Mouse (Mus musculus) T-helper 2 cell (primary cell): ENCODE measurements at regions not wholly inside any gene's neighbourhood (a gene's known extent, or its start where the extent isn't known, plus 50 kb on each side); places are given as distances from the start of the nearest gene placed in this dataset.

Experiments used
- in situ Hi-C: fragments of 300-600 bp; cut with MboI, MseI; formaldehyde crosslinking; loops from one replicate; pipeline ENCODE4 v1.15.1; 2025; ENCODE audit warnings: high pct_unique_total_duplicates

DNA sequence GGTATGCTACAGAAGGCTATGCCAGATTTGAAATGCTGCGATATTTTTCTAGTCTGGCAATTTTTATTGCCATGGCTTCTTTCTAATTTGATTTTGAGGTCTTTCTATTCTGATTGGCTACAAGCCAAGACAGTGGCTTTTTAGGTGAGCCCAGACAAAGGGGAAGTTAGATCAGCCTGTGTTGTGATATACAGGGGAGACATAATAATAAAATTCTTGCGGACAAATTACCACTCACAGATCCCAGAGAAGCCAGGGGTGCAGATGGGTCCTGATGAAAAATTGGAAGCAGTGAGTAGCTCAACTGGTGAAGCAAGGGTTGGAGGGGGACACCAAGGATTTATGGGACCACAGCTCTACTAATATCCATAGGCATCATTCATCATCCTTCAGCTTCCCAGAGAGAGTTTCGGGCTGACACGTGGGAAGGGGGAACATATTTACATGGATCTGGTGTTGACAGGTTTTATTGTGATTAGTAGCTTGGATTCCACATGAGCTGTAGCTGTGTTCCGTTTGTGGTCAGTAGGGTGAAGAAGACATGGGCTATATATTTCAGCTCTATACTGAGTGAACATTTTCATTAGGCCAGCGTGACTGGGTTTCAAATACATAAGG, 190.0 kb downstream of the Gm5447 start:
- in situ Hi-C loops = no loop called here

DNA sequence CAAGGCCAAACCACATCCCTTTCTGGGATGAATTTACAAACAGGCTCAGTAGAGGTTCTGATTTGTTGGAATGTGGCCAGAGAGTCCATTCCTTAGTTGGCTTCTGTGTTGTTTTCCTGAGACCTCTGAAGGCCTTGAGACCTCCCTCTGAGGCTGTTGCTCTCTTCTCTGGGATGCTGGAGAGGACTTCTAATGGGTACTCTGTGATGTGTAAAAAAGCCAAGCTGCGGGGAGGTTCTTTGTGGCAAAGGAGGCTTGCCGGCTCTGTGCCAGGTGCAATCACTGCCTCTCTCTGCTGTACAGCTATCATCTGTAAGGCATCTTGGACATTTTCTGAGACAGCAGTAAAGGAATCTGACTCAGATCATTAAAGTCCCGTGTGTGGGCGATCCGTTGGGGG, 192.3 kb downstream of the Gm5447 start:
- in situ Hi-C loops = no loop called here

DNA sequence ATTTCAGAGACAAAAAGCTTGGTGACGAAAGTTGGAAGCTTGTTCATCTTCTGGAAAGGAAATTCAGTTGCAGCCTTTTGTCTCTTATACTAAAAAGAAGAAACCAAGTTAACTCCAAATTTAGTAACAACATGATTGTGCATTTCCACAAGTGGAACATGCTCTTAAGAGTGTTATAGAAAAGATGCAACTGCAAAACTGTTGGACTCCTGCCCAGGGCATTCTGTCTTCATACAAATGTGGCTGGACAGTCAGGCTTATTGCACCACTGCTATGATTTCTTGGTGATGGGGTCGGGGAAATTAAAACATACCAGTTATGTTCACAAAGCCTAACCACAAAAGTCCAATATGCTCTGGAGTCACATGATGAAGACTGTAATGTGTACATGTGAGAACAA, 194.8 kb downstream of the Gm5447 start:
- in situ Hi-C loops = no loop called here

DNA sequence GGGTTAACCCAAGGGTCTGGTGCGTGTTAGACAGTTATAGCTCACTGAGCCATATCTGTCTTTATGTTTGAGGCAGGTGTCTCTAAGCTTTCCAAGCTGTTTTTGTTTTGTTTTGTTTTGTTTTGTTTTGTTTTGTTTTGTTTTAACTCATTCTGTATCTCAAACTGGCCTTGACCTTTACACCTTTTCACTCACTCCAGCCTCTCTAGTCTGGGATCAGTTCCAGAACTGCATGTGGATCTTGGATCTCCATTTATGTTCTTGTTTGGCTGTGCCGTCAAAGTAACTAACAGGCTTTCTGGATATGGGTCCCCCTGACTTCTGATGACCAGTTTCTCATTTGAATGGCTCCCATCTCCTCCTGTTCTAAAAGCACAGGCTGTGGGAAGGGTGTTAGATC, 197.7 kb downstream of the Gm5447 start:
- in situ Hi-C loops = no loop called here

DNA sequence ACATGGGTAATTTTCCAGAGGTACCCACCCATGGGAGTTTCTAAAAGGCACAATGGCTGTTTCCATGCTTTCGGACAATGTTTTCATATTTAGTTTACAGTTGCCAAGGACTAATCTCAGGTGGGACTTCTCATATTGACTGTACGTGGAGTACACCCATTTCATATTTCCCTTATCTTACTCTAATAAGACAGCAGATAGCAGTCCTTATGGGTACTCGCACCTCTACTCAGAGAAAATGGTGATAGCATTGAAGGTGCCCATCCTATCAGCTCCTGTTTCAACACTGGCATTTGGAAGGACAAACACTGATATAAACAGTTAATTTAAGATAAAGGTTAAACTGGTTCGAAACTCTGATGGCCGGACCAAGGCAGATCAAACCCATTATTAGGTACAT, 198.6 kb downstream of the Gm5447 start:
- in situ Hi-C loops = no loop called here

DNA sequence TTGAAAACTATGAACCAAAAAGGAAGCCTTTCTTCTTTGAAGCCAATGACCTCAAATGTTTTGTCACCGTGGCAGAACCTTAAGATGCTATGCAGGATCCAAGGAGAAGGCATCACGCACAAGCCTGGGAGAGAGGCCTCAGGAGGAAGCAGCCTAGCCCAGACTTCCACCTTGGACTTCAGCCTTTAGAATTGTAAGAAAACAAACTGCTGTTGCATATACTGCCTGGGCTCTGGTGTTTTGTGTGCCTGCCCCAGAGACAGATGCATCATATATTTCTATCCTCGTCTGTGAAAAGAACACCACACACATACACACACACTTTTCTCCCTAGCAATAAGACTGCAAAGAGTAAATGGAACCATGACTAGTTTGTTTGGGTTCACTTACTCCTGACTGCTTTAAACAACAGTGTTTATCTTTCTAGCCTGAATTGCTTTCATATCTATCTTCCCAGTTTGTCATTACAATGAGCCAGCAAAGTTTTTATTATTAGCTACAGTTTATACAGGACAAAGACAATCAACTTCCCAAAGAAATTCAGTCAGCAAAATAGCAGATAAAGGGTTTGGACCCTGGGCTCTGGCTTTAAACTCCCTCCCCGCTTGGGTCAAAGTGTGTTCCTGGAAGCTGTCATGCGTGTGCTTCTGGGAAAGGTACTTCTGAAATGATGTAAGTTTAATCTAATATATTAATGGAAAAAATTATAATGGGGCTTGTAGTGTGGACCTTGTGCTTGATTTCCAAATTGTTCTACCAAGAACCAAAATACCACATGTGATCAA, 204.2 kb downstream of the Gm5447 start:
- in situ Hi-C loops = no loop called here

DNA sequence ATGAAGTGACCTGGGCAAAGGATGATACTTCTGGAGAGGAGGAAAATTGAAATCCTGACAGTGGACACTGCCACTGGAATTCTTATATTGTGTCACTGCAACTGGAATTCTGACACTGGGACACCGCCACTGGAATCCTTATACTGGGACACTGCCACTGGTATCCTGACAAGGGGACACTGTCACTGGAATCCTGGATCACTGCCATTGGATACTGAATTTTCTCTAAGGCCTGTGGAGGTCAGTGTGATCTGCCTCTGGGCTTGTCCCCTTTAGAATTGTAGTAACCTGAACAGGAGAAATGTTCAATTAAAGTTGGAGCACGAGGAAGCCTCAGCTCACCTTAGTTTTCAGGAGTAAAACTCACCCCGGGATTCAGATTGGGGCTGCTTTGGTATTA, 205.0 kb downstream of the Gm5447 start:
- in situ Hi-C loops = no loop called here

DNA sequence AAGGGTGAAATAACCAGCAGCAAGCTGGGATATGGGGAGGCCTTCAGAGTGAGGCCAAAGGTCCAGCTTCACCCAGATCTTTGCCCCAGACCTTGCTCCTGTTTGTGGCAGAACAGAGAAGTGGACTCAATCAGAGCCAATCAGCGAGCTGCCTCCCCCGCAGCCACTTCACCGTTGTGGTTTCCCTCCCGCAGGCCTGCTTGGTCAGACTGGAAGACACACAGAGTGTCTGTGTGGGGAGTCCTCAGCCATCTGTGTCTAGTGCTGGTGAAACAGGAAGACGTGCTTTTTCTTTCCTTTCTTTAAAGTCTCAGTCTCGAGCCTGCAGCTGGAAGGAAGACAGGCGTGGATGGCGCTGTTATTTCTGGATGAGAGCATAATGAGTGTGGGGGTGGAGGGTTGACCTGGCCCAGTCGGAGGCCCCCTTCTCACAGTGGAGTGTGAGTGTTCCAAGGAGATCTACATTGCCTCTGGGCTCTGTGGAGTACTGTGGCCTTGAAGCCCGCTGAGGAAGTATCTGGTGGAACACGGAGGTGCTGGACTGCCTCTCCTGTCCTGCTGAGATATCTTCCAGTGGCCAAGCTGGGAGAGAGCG, 205.5 kb downstream of the Gm5447 start:
- in situ Hi-C loops = loop anchor here (5.0 kb wide), 1 partner anchor 53 kb away; no protein-coding TSS in a partner anchor

DNA sequence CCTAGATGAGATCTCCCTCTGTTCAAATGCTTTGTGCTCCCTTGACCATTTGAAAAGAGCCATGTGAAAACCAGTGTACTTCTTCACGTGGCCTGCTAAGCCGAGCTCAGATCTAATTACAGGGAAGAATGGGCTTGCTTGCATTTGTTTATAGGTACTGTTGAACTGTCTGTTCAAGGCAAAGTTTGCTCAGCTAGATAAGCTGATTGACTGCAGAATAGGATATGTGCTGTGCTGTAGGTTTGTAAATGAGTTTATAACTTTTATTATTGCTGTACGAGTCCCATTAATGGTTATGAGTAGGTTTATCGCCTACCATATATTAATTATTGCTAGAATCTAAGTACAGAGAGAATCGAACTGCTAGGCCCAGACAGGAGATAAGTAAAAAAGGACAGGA, 207.5 kb downstream of the Gm5447 start:
- in situ Hi-C loops = loop anchor here (5.0 kb wide), 1 partner anchor 51 kb away; no protein-coding TSS in a partner anchor

DNA sequence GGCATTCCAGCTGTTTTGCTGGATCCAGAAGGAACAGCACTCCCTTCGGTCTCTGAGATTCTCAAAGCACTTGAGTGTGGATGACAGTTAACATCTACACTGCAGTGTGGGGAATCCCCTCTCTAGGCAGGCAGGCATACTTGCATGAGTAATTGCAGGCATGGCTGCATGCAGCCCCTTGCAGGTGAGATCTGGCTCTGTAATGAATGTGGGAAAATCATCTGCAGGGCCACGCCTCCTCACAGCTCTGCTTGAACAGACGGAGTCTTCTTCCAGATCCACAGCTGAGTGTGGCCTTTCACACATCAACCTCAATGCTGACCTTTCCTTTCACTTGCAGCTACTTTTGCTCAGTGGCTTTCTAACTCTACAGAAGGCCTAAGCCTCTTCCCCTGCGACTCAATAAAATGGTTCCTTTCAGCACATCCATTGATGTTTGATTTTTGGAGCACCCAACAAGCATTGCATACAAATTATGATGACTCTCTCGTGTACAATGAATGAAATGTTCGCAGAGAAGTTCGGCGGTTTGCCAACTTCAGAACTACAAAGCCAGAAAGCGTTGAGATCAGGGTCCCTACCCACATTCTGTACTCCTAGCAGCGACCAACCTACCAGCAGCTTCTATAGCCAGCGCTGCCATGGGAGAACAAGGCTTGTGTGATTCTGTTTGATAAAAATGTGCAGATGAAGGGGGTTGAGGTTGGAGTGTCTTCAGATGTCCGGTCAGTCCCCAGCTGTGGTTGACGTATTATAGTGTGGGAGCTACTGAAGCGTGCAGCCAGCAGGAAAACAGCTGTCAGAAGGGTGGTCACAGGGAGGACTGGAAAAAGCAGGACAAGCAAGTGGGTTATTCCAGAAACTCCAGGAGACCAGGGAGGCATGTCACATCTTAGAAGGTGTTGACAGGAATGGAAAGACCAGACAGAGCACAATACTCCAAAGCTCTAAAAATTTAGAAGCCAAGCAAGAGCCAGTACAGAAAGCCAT, 211.1 kb downstream of the Gm5447 start:
- in situ Hi-C loops = loop anchor here (5.0 kb wide), 1 partner anchor 47 kb away; no protein-coding TSS in a partner anchor

DNA sequence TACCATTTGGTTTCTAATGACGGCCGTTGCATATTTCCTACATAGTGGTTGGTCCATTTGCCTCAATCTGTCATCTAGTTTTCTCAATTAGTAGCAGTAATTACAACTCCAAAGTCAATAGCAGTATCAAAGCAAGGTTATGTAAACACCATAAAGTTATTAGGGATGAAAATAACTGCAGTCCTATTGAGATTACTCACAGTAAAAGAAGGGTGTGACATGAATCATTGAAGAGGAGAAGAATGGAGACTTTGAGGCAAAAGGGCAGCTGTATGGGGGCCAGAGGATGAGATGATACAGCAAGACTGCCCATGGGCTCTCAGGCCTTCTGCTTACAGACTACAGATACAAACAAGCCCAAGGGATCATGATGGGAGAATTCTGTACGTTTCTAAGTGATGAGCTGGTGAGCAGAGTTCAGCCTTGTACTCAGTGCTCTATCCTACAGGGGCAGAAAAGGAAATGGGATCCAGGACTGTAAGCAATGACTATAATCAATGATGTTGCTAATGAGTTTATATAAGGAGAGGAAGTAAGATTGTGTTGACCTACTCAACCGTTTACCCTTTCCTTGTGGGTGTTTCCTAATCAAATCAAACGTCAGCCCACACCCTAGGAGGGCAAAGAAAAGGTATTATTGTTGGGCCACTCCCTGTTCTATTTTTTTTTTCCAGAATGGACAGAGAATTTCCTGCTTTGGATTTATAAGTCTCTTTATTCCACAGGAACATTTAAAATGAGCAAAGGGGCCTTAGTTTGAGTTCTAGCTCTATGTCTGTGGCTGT, 213.0 kb downstream of the Gm5447 start:
- in situ Hi-C loops = no loop called here

DNA sequence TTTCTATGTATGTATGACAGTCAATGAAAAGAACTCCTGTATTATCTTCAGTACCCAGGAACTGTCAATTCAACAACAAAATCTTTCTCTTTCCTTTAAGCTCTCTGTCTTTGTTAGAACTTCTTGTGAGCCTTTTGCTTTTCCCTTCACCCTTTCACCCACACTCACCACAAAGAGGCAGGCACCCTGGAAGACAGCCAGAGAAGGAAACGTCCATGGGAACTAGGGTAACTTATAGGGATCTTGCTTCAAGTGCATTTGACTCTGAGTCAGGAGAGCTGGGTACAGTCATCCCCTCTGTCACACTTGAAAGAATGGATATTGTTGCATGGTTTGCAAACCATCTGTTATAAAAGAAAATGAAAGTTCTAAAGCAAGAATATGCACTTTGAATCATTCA, 215.1 kb downstream of the Gm5447 start:
- in situ Hi-C loops = no loop called here

DNA sequence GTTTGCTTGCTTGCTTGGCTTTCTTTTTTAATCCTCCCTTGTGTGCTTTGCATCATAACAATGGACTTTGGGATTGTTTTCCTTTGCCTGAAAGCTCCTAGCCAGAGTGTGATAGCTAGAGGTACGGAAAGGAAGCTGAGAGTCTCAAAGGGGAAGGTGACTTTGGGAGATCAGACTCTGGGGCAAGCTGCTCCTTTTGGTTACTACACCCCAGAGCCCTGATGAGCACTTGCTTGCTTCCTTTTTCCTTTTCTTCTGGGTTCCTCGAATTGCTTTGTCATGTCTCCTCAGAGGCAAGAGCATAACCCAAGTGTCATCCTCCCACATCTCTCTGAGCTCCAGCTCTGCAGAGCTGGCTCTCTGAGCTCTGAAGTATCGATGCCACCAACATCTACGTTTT, 216.0 kb downstream of the Gm5447 start:
- in situ Hi-C loops = no loop called here

DNA sequence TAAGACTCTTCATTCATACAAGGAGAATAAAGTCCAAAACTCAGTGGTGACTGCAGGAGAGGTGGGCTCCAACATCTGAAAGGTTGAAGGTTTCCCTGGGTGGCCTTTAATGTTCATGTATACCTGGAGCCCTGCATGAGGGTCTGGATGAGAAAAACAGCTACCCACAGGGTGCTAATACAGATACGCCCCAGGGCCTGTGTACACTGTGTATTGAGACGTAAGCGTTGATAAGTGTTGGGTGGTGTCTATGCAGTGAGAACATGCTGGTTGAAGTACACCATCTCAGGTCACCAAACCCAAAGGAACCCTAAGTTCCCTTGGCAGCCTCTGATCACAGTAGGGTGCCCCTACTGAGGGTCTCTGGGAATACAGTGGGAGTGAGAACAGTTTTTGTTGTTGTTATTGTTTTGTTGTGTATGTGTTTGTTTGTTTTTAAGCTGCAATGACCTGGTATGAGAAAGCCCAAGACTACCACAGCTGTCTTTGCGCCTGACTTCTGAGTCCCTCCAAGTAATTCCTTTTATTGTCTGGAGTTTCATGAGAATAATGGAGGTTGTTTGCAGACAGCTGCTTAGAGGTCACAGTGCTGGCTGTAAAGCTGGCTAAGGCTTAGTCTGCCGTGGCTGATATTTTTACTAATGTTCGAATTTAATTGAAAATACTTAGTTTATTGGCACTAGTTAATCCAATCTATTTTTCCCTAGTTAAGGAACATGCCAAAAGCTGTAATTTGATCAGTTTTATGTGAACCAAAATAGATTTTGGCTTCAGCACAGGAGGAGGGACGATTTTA, 217.5 kb downstream of the Gm5447 start:
- in situ Hi-C loops = no loop called here

DNA sequence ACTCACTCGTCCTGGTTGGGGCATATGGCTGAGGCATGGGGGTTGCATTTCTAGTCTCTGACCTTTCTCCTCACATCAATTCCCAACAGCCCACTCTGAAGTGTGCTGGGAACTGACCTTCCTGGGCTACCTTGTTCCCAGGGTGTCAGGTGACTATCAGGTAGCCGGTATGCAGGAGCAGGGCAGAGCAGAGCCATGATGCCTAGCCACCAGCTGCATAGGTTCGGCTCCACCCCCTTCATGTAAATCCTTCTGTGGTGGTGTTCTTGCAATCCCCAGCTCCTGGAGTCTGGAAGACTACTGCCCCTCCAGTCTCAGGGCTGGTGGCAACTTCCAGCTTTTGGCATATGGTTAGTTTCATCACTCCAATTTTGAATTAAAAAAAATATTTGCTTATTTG, 221.0 kb downstream of the Gm5447 start:
- in situ Hi-C loops = no loop called here

DNA sequence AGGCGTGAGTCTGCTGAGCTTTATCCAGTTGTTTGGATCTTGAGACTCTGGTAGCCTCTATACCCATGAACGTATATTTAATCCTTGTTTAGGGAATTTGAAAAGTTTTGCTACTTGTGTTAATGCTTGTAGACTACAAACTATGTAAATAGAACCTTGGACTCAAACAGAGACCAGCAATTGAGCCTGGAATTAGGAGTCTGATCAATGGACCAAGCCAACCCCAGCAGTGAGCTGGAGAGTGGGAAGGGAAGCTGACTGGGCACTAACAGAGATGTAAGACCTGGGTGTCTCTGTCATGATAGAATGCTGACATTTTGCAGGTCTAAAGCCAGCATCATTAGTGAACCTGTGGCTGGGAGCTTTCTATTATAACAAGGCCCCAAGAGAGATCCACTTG, 222.5 kb downstream of the Gm5447 start:
- in situ Hi-C loops = no loop called here

DNA sequence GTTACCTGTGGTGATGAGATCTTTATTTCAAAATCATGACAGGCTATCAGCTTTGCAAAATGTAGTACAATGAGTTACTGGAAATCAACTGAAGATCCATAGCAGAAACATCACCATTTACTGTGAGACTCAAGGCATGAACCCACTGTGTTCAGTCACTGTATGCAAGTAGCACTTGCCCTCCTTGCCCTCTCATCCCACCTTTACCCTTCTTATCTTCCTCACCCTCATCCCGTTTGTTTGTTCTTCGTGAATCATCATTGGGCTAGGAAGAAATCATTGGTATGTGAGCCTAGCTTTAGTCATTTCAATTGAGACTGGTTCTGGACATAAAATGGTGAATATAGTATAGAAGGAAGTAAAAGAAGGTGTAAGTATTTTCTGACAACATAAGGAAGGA, 223.6 kb downstream of the Gm5447 start:
- in situ Hi-C loops = no loop called here

DNA sequence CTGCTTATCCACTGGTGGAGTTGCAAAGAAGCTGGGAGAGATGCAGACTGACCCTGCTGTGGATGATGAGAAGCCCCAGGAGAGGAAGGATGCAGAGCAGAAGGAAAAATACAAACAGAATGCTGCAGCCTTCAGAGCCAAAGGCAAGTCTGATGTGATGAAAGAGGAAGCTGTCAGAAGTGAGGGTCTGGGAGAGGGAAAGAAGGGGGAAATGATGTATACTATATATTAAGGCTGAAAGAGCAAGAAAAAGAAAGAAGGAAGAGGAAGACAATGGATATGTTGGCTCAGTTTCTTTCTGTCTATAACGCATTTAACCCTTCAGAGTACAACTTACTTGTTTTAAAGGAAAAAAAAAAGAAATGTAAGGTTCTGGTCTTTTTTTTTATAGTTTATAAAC, 225.4 kb downstream of the Gm5447 start:
- in situ Hi-C loops = no loop called here

DNA sequence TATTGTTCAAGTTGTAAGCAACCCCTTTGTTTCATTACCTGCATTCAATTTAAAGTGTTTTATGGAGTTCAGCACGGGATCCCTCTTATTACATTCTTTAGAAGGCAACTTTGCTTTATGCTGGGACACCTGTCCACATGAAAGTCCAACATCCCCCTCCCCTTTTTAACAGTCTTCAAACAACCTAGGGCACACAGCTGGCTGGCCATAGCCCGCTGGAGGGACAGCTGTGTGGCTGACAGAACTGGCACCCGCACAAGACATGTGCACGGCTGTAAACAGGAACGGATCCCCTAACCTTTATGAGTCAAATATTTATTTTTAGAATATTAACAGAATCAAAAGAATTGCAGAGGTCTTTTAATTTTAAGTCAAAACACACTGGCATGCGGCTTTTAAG, 230.1 kb downstream of the Gm5447 start:
- in situ Hi-C loops = no loop called here

DNA sequence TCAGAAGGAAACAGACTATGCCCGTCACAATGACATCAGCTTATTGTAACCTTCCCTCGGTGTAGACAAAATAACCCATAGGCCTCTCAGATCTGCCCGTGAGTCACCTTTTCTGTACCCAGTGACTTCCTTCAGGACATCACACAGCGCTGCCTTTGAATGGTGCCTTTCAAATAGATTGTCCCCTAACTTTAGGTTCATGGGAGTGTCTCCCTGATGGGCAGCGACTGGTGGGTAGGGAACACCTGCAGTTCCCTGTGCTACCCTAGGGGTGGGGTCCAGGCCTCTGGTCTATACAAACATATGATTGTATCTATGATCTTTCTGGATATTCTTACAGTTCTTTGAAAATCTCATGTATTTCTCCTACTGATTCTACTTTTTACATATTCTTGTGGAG, 232.4 kb downstream of the Gm5447 start:
- in situ Hi-C loops = no loop called here
